Mouse (Mus musculus): Measurements from ENCODE around the gene Sorbs1.

DNA sequence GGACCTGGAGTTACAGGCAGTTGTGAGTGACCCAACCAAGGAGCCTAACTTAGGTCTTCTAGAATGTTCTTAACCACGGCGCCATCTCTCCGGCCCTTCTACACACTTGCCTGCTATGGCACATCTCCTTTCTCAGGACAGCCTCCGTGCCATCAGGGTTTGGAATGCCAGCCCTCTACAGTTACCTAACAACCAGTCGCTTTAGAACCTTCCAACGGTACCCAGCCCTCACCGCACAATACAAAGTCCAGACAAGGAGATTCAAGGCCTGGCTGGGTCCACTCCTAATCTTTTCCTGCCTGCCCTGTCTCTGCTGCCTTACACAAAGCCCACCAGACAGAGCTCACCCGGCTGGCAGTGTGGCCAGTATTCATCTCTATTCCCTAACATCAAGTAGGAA, 106.9 kb downstream of the Sorbs1 start:
- TF ChIP-seq CTCF (IDR thresholded peaks at IDR 0.05; ENCODE audit: low read depth, low read length) = no peak
- no peak for TF ChIP-seq POLR2A (IDR thresholded peaks at IDR 0.05; ENCODE audit: insufficient read depth, low read length)
- no peak for TF ChIP-seq EP300 (IDR thresholded peaks at IDR 0.05; ENCODE audit: insufficient read depth, low read depth, low read length)
